8 mouse cellular contexts compared by ENCODE assay signal in genomic region chr1:44229044-44229443, GRCm38 (mm10). TPM values are rescaled to one million over a fixed set of nuclear protein-coding genes. Genes with fewer than 3 reads are reported as not detected.
A peak's percentile ranks its signal among the peaks of the same experiment; 100 is the strongest.
DNase-seq lines count a peak whose midpoint lies in the region; ATAC-seq lines count a peak whose summit lies in the region.

No protein-coding gene starts in this region.

- H3K4me2 ChIP-seq in midbrain, embryonic 11.5 days: no peak overlapping the region
- no peak overlapping the region for H3K4me2 ChIP-seq in midbrain, embryonic 12.5 days (replicated peaks)

- H3K36me3 ChIP-seq in midbrain, embryonic 11.5 days (ENCODE audit: control insufficient read depth, insufficient read depth, low read length): no peaks in the 10 kb centered on the region
- no peaks in the 10 kb centered on the region for H3K36me3 ChIP-seq in midbrain, embryonic 10.5 days
- H3K36me3 ChIP-seq in midbrain, embryonic 12.5 days: no peaks in the 10 kb centered on the region

- H3K9me3 ChIP-seq in midbrain, embryonic 11.5 days (ENCODE audit: control insufficient read depth, low read length): no peaks in the 10 kb centered on the region
- H3K9me3 ChIP-seq in midbrain, embryonic 10.5 days (replicated peaks): no peaks in the 10 kb centered on the region
- H3K9me3 ChIP-seq in midbrain, embryonic 12.5 days: no peaks in the 10 kb centered on the region

- no peaks in the 10 kb centered on the region for H3K27me3 ChIP-seq in midbrain, embryonic 11.5 days (ENCODE audit: control insufficient read depth, insufficient read depth, low read length)
- no peaks in the 10 kb centered on the region for H3K27me3 ChIP-seq in midbrain, embryonic 10.5 days (ENCODE audit: low read depth, poor library complexity, severe bottlenecking)
- no peaks in the 10 kb centered on the region for H3K27me3 ChIP-seq in midbrain, embryonic 12.5 days

- WGBS in midbrain, embryonic 11.5 days: 67% methylated on average over 2 of the region's 2 CpGs
- WGBS in midbrain, embryonic 10.5 days: 49% methylated on average over 2 of the region's 2 CpGs
- WGBS in midbrain, embryonic 12.5 days: 50% methylated on average over 2 of the region's 2 CpGs

- H3K9ac ChIP-seq in midbrain, embryonic 11.5 days (ENCODE audit: low read length): no peak overlapping the region
- no peak overlapping the region for H3K9ac ChIP-seq in midbrain, embryonic 12.5 days (replicated peaks)

- peak; percentile 88 for DNase-seq in midbrain, embryonic 11.5 days (ENCODE audit: low spot score, missing footprints)
- no peak for DNase-seq in midbrain, embryonic 10.5 days (ENCODE audit: low spot score)
- DNase-seq in brain, adult 2 months (ENCODE audit: low read depth, low spot score): peak; percentile 73
- peak; percentile 18 for DNase-seq in gastrocnemius, postnatal 10 days
- peak; percentile 20 to 48 for DNase-seq in kidney, postnatal 36 days
- DNase-seq in spleen, adult 12 weeks (ENCODE audit: low spot score): no peak

- peak; percentile 70; the same call in 1 of the 2 replicates for ATAC-seq in midbrain, embryonic 11.5 days (ENCODE audit: low FRiP score)
- ATAC-seq in midbrain, embryonic 12.5 days (ENCODE audit: low FRiP score, low read depth): peak; percentile 72; the same call in 1 of the 2 replicates
- ATAC-seq in monocyte, adult 5-6 weeks (replicated peaks; ENCODE audit: insufficient number of reproducible peaks, low FRiP score, low TSS enrichment, poor library complexity, severe bottlenecking): no peak

- no peak overlapping the region for H3K27ac ChIP-seq in midbrain, embryonic 11.5 days (ENCODE audit: low read depth, low read length)
- H3K27ac ChIP-seq in midbrain, embryonic 10.5 days (replicated peaks): no peak overlapping the region
- H3K27ac ChIP-seq in midbrain, embryonic 12.5 days (replicated peaks): no peak overlapping the region

- H3K4me1 ChIP-seq in midbrain, embryonic 11.5 days (ENCODE audit: control insufficient read depth, insufficient read depth, low read length): no peaks in the 10 kb centered on the region
- no peaks in the 10 kb centered on the region for H3K4me1 ChIP-seq in midbrain, embryonic 10.5 days
- H3K4me1 ChIP-seq in midbrain, embryonic 12.5 days: no peaks in the 10 kb centered on the region

- no peak overlapping the region for H3K4me3 ChIP-seq in midbrain, embryonic 11.5 days (ENCODE audit: low read depth, low read length)
- H3K4me3 ChIP-seq in midbrain, embryonic 10.5 days: no peak overlapping the region
- H3K4me3 ChIP-seq in midbrain, embryonic 12.5 days: no peak overlapping the region

RNA-seq across cellular contexts. Expression of gene Mettl21e, which starts 10.3 kb away (rescaled TPM):
- not detected in 2 replicates for polyA plus RNA-seq in midbrain, embryonic 11.5 days (2014; fragmentation: Nextera tagmentation; extraction: Ambion mirVana)
- not detected in 2 replicates for polyA plus RNA-seq in midbrain, embryonic 10.5 days (2016; fragmentation: Nextera tagmentation; extraction: Ambion mirVana)
- 1 to 10 TPM in 1 of 2 experiments, under 1 TPM in 1; 0.45 to 1.6 TPM for total RNA-seq in gastrocnemius, postnatal 10 days (2021)
- not detected in 2 replicates for polyA plus RNA-seq in midbrain, embryonic 12.5 days (2016; fragmentation: Nextera tagmentation; extraction: Ambion mirVana)
- total RNA-seq in monocyte, adult 5-6 weeks (2017): not detected in 3 replicates

Comparison
In these comparisons a context has a peak if more than half of its experiments do, and no peak if none do; other contexts are left out.
1. DNase-seq: peak in midbrain, embryonic 11.5 days (single experiment), brain, adult 2 months (single experiment), gastrocnemius, postnatal 10 days (single experiment) and kidney, postnatal 36 days (2 of 2); none in midbrain, embryonic 10.5 days (single experiment) and spleen, adult 12 weeks (single experiment).